15 mouse cellular contexts compared by ENCODE assay signal in the genomic region with DNA sequence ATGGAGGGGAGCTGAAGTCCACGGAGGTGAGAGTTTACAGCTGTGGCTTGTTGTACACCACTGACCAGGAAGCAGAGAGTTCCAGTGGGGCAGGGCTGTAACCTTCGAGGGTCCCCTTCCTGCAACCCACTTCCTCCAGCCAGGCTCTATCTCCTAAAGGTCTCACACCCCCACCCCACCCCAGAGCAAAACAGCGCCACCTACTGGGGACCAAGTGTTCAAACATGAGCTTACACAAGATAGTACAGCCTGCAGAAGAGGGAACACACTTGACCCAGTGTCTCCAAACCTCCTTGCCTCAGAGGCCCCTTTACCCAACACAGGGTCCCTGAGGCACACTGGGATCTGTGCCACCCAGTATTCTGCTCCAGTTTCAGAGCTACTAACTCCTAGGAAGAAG.
DNase-seq lines count a peak whose midpoint lies in the region; ATAC-seq and TF ChIP-seq lines count a peak whose summit lies in the region.
"Had no signal": no experiment of that assay in that cellular context is flagged by ENCODE, and none has a peak within 500 bp of the region (broad histone marks: within the 10 kb centered on the region; RNA-seq: fewer than 3 reads in every experiment).

No protein-coding gene starts in this region.

- no peak overlapping the region for H3K4me2 ChIP-seq in midbrain, postnatal 0 days (ENCODE audit: low read depth, low read length, poor library complexity, severe bottlenecking)
- no peak overlapping the region for H3K4me2 ChIP-seq in midbrain, embryonic 16.5 days (ENCODE audit: low read length)
- no peak overlapping the region for H3K4me2 ChIP-seq in liver, postnatal 0 days (ENCODE audit: low read depth, low read length)
- H3K4me2 ChIP-seq: liver, embryonic 15.5 days; neural tube, embryonic 12.5 days had no signal

- no peaks in the 10 kb centered on the region for H3K36me3 ChIP-seq in kidney, adult 2 months (ENCODE audit: control insufficient read depth, insufficient read depth, low read length)
- H3K36me3 ChIP-seq in midbrain, postnatal 0 days (ENCODE audit: insufficient read depth, low read length): 0 out of 2 replicates have a peak, but pooled peaks cover 4% of the 10 kb centered on the region
- no peaks in the 10 kb centered on the region for H3K36me3 ChIP-seq in midbrain, embryonic 16.5 days (ENCODE audit: control insufficient read depth, insufficient read depth, low read length)
- H3K36me3 ChIP-seq in liver, postnatal 0 days (replicated peaks; ENCODE audit: insufficient read depth, low read length): no peaks in the 10 kb centered on the region
- H3K36me3 ChIP-seq: liver, embryonic 15.5 days; neural tube, embryonic 12.5 days had no signal

- H3K27ac ChIP-seq in kidney, adult 2 months (ENCODE audit: insufficient read depth, low read depth, low read length): no peak overlapping the region
- no peak overlapping the region for H3K27ac ChIP-seq in midbrain, postnatal 0 days (ENCODE audit: low read depth, low read length)
- H3K27ac ChIP-seq in midbrain, embryonic 16.5 days (ENCODE audit: low read length): no peak overlapping the region
- H3K27ac ChIP-seq in liver, postnatal 0 days (ENCODE audit: low read depth): no peak overlapping the region
- H3K27ac ChIP-seq: liver, embryonic 15.5 days; neural tube, embryonic 12.5 days had no signal

- H3K4me1 ChIP-seq in kidney, adult 2 months (ENCODE audit: control insufficient read depth, insufficient read depth, low read length): no peaks in the 10 kb centered on the region
- H3K4me1 ChIP-seq in midbrain, postnatal 0 days (ENCODE audit: insufficient read depth, low read length): no peaks in the 10 kb centered on the region; the same call in 1 of the 2 replicates
- H3K4me1 ChIP-seq in midbrain, embryonic 16.5 days (ENCODE audit: control insufficient read depth, insufficient read depth, low read length): peaks cover 7% of the 10 kb centered on the region
- no peaks in the 10 kb centered on the region for H3K4me1 ChIP-seq in liver, postnatal 0 days (ENCODE audit: insufficient read depth)
- H3K4me1 ChIP-seq: liver, embryonic 15.5 days; megakaryocyte, embryonic 14.5 days had no signal

- 18% methylated on average over 3 of the region's 3 CpGs for WGBS in kidney, adult 2 months
- 26% methylated on average over 3 of the region's 3 CpGs for WGBS in midbrain, postnatal 0 days
- 41% methylated on average over 3 of the region's 3 CpGs for WGBS in midbrain, embryonic 16.5 days
- WGBS in liver, postnatal 0 days (ENCODE audit: insufficient replicate concordance): 6% methylated on average over 3 of the region's 3 CpGs

- TF ChIP-seq CTCF in kidney, adult 2 months (conservative IDR thresholded peaks at IDR 0.05; ENCODE audit: insufficient read depth, insufficient read length, low read depth, low read length): 0 out of 2 replicates have a peak, but pooled peaks have one; percentile 23
- peak; percentile 62 for TF ChIP-seq CTCF in midbrain, postnatal 0 days (IDR thresholded peaks at IDR 0.05)
- peak; percentile 25; the same call in 1 of the 2 replicates for TF ChIP-seq CTCF in liver, postnatal 0 days (IDR thresholded peaks at IDR 0.05; ENCODE audit: low read depth)

- H3K9ac ChIP-seq in midbrain, postnatal 0 days (replicated peaks; ENCODE audit: low read length, poor library complexity, severe bottlenecking): no peak overlapping the region
- H3K9ac ChIP-seq in midbrain, embryonic 16.5 days (ENCODE audit: low read depth, low read length): no peak overlapping the region
- H3K9ac ChIP-seq in liver, postnatal 0 days (replicated peaks): no peak overlapping the region
- H3K9ac ChIP-seq: liver, embryonic 15.5 days; neural tube, embryonic 12.5 days had no signal

- no peak for TF ChIP-seq POLR2A in kidney, adult 2 months (IDR thresholded peaks at IDR 0.05; ENCODE audit: low read depth, low read length)

- DNase-seq in CD4-positive, CD25-positive, alpha-beta regulatory T cell, adult 2 months (ENCODE audit: low read depth, low spot score): peak; percentile 4
- no peak for DNase-seq in kidney, adult 2 months
- no peak for DNase-seq in kidney, postnatal 4 days
- no peak for DNase-seq in midbrain, postnatal 0 days (ENCODE audit: low spot score)
- no peak for DNase-seq in liver, postnatal 0 days
- DNase-seq: cerebellum, postnatal 36 days; heart, postnatal 36 days; kidney, adult 9 months; right cerebral cortex, postnatal 14 days had no signal

- H3K27me3 ChIP-seq in kidney, adult 2 months (replicated peaks; ENCODE audit: control insufficient read depth, insufficient read depth, low read length): no peaks in the 10 kb centered on the region
- no peaks in the 10 kb centered on the region for H3K27me3 ChIP-seq in midbrain, postnatal 0 days (ENCODE audit: insufficient read depth, low read length)
- no peaks in the 10 kb centered on the region for H3K27me3 ChIP-seq in midbrain, embryonic 16.5 days (ENCODE audit: control insufficient read depth, insufficient read depth, low read depth, low read length)
- H3K27me3 ChIP-seq in liver, postnatal 0 days (ENCODE audit: insufficient read depth, low read length): no peaks in the 10 kb centered on the region
- H3K27me3 ChIP-seq: liver, embryonic 15.5 days; megakaryocyte, embryonic 14.5 days; neural tube, embryonic 12.5 days had no signal

- no peak overlapping the region for H3K4me3 ChIP-seq in kidney, adult 2 months (ENCODE audit: insufficient read depth, low read depth, low read length)
- no peak overlapping the region for H3K4me3 ChIP-seq in midbrain, postnatal 0 days (ENCODE audit: low read depth, low read length)
- no peak overlapping the region for H3K4me3 ChIP-seq in midbrain, embryonic 16.5 days (ENCODE audit: low read depth, low read length)
- no peak overlapping the region for H3K4me3 ChIP-seq in liver, postnatal 0 days (ENCODE audit: low read depth, low read length)
- H3K4me3 ChIP-seq: liver, embryonic 15.5 days; megakaryocyte, embryonic 14.5 days; neural tube, embryonic 12.5 days had no signal

- TF ChIP-seq EP300 in liver, postnatal 0 days (IDR thresholded peaks at IDR 0.05; ENCODE audit: low read depth): no peak

- ATAC-seq in CD4-positive, CD25-positive, alpha-beta regulatory T cell, adult 4 months: no peak
- ATAC-seq in midbrain, postnatal 0 days (ENCODE audit: low FRiP score): no peak
- ATAC-seq in midbrain, embryonic 16.5 days: no peak
- no peak for ATAC-seq in liver, postnatal 0 days
- no peak for ATAC-seq in activated CD4-positive, CD25-positive, alpha-beta regulatory T cell, adult 4 months

- no peaks in the 10 kb centered on the region for H3K9me3 ChIP-seq in midbrain, postnatal 0 days (ENCODE audit: low read length)
- no peaks in the 10 kb centered on the region for H3K9me3 ChIP-seq in midbrain, embryonic 16.5 days (replicated peaks; ENCODE audit: control insufficient read depth, low read length, poor library complexity, severe bottlenecking)
- H3K9me3 ChIP-seq in liver, postnatal 0 days (ENCODE audit: low read length): no peaks in the 10 kb centered on the region; the same call in 1 of the 2 replicates
- H3K9me3 ChIP-seq: liver, embryonic 15.5 days; neural tube, embryonic 12.5 days had no signal
